15 mouse cellular contexts compared by ENCODE assay signal in genomic region chr2:93624665-93625408, GRCm38 (mm10). TPM values are rescaled to one million over a fixed set of nuclear protein-coding genes. Genes with fewer than 3 reads are reported as not detected.
A peak's percentile ranks its signal among the peaks of the same experiment; 100 is the strongest.
DNase-seq lines count a peak whose midpoint lies in the region.
"Had no signal": no experiment of that assay in that cellular context is flagged by ENCODE, and none has a peak within 500 bp of the region (broad histone marks: within the 10 kb centered on the region; RNA-seq: fewer than 3 reads in every experiment).

No protein-coding gene starts in this region.

- DNase-seq in embryo, embryonic 10 days (ENCODE audit: low spot score): peak; percentile 63
- DNase-seq in forelimb bud, embryonic 11.5 days (ENCODE audit: low read depth, low spot score): peak; percentile 77
- peak; percentile 12 to 23 for DNase-seq in kidney, adult 8-10 months
- peak; percentile 34 to 67 for DNase-seq in kidney, postnatal 25 days
- DNase-seq in urinary bladder, adult 2 months (ENCODE audit: low spot score): no peak
- DNase-seq in layer of hippocampus, postnatal 25 days (ENCODE audit: extremely low spot score in 1 of 2, low spot score in 1 of 2): no peak
- no peak for DNase-seq in heart, postnatal 4 days
- DNase-seq in Muller cell, postnatal 12 days (ENCODE audit: inconsistent ontology term): no peak
- DNase-seq: adrenal gland, adult 8-10 months; cerebellum, adult 11 months; cerebellum, postnatal 25 days; gastrocnemius, postnatal 25 days; lung, postnatal 14 days had no signal

RNA-seq across cellular contexts. Expression of gene Alx4, which starts 17.3 kb away (rescaled TPM):
- 0.19 and 0.34 TPM in 2 replicates for polyA plus RNA-seq in urinary bladder, adult 2 months (2012; rRNA removed)
- total RNA-seq in layer of hippocampus, postnatal 25 days (2021): under 1 TPM; 0.44 to 0.56 TPM
- total RNA-seq in heart, postnatal 4 days (2021): under 1 TPM; 0.09 to 0.21 TPM
- polyA plus RNA-seq: heart, postnatal 0 days; myocyte had no signal

Comparison
In these comparisons a context has a peak if more than half of its experiments do, and no peak if none do; other contexts are left out.
1. DNase-seq: peak in embryo, embryonic 10 days (single experiment), forelimb bud, embryonic 11.5 days (single experiment), kidney, adult 8-10 months (2 of 2) and kidney, postnatal 25 days (2 of 2); none in urinary bladder, adult 2 months (single experiment), layer of hippocampus, postnatal 25 days (0 of 2), heart, postnatal 4 days (single experiment) and Muller cell, postnatal 12 days (single experiment).